In the genomic region with DNA sequence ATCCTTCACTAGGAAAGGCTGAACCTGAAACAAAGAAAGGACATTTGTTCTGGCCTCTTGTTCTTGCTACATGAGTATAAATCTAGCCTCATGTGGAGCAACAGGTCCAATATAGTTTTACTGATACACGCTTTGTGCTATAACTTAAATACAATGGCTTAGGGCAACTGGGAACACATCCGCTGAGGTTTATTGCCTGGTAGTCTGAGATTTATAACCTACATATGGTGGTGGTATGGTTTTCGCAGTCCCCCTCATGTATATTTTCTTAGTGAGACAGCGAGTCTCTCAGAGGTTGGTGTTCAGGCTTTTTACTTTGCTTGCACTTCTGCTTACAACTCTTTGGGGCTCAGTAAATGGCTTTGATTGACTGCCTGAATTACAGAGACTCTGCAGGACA, we compare ENCODE assay signal across 22 mouse cellular contexts.
"Had no signal": no experiment of that assay in that cellular context is flagged by ENCODE, and none has a peak within 500 bp of the region (broad histone marks: within the 10 kb centered on the region; RNA-seq: fewer than 3 reads in every experiment).

No protein-coding gene starts in this region.

- H3K4me1 ChIP-seq: kidney, embryonic 15.5 days; liver, embryonic 13.5 days; midbrain, embryonic 12.5 days; midbrain, embryonic 15.5 days; neural tube, embryonic 12.5 days; neural tube, embryonic 15.5 days had no signal

- H3K9me3 ChIP-seq: kidney, embryonic 15.5 days; liver, embryonic 13.5 days; midbrain, embryonic 12.5 days; midbrain, embryonic 15.5 days; neural tube, embryonic 12.5 days; neural tube, embryonic 15.5 days had no signal

- H3K4me2 ChIP-seq: kidney, embryonic 15.5 days; liver, embryonic 13.5 days; midbrain, embryonic 12.5 days; midbrain, embryonic 15.5 days; neural tube, embryonic 12.5 days; neural tube, embryonic 15.5 days had no signal

- H3K4me3 ChIP-seq: kidney, embryonic 15.5 days; left cerebral cortex, adult 2 months; liver, embryonic 13.5 days; midbrain, embryonic 12.5 days; midbrain, embryonic 15.5 days; neural tube, embryonic 12.5 days; neural tube, embryonic 15.5 days had no signal

- H3K27ac ChIP-seq: kidney, embryonic 15.5 days; left cerebral cortex, adult 2 months; liver, embryonic 13.5 days; midbrain, embryonic 12.5 days; midbrain, embryonic 15.5 days; neural tube, embryonic 12.5 days; neural tube, embryonic 15.5 days; stomach, postnatal 0 days had no signal

- DNase-seq: kidney, adult 2 months; kidney, postnatal 10 days; kidney, postnatal 36 days; layer of hippocampus, postnatal 36 days; left cerebral cortex, postnatal 4 days; liver, embryonic 13.5 days; lung, adult 2 months; lung, postnatal 14 days; lung, postnatal 4 days; right cerebral cortex, adult 18-20 months; right cerebral cortex, postnatal 14 days; right cerebral cortex, postnatal 4 days; thymus, adult 2 months; thymus, postnatal 14 days; thymus, postnatal 4 days had no signal

- H3K36me3 ChIP-seq: kidney, embryonic 15.5 days; liver, embryonic 13.5 days; midbrain, embryonic 12.5 days; midbrain, embryonic 15.5 days; neural tube, embryonic 12.5 days; neural tube, embryonic 15.5 days had no signal

- H3K9ac ChIP-seq: kidney, embryonic 15.5 days; liver, embryonic 13.5 days; midbrain, embryonic 12.5 days; midbrain, embryonic 15.5 days; neural tube, embryonic 12.5 days; neural tube, embryonic 15.5 days had no signal

- H3K27me3 ChIP-seq: kidney, embryonic 15.5 days; liver, embryonic 13.5 days; midbrain, embryonic 12.5 days; midbrain, embryonic 15.5 days; neural tube, embryonic 12.5 days; neural tube, embryonic 15.5 days had no signal

- ATAC-seq: midbrain, embryonic 15.5 days had no signal
